Mouse (Mus musculus): Measurements from ENCODE around the gene Slc13a4. TPM values are rescaled to one million over a fixed set of nuclear protein-coding genes. Genes with fewer than 3 reads are reported as not detected.

Gene Slc13a4
- polyA plus RNA-seq, 1 experiment from 2014 or later, result 0.47 TPM

Other genes with a start within 250 kb of the Slc13a4 start
- gene Cnot4, start 174.4 kb downstream of the Slc13a4 start, polyA plus RNA-seq (2015; fragmentation: Nextera tagmentation; extraction: Ambion mirVana), result 29.3 and 29.7 TPM in 2 replicates
- 28.0 and 29.0 TPM in 2 replicates for gene Nup205, start 130.7 kb downstream of the Slc13a4 start, polyA plus RNA-seq (2015; fragmentation: Nextera tagmentation; extraction: Ambion mirVana)
- 1.6 and 2.9 TPM in 2 replicates for gene Fam180a, start 18.0 kb upstream of the Slc13a4 start, polyA plus RNA-seq (2015; fragmentation: Nextera tagmentation; extraction: Ambion mirVana)
- 146 and 150 TPM in 2 replicates for gene Mtpn, start 231.8 kb upstream of the Slc13a4 start, polyA plus RNA-seq (2015; fragmentation: Nextera tagmentation; extraction: Ambion mirVana)